ENCODE assay signal across 17 mouse cellular contexts in the genomic region with DNA sequence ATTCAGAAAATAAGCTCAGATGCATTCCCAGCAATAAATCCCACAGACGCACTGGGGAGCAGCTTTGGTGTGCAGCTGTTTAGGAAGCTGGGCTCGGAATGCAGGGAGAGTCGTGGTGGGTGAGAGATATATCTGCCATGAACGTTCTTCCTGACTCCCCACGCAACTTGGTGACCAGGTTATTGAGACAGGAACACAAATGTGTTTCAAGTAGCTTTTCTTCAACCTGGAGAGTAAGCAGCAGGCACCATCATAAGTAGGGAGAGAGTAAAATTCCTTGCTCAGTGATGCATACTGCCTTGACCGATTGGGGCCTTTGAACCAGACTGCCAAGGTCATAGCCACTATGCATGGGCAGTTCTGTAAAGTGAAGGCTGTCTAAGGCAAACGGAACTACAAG.
DNase-seq lines count a peak whose midpoint lies in the region; ATAC-seq lines count a peak whose summit lies in the region.
"Had no signal": no experiment of that assay in that cellular context is flagged by ENCODE, and none has a peak within 500 bp of the region (broad histone marks: within the 10 kb centered on the region; RNA-seq: fewer than 3 reads in every experiment).

No protein-coding gene starts in this region.

- DNase-seq in midbrain, embryonic 10.5 days (ENCODE audit: low spot score) = no peak
- no peak for DNase-seq in midbrain, embryonic 11.5 days (ENCODE audit: low spot score, missing footprints)
- peak; percentile 42 for DNase-seq in retina, postnatal 1 day
- no peak for DNase-seq in testis, postnatal 14 days (ENCODE audit: low spot score)
- no peak for DNase-seq in cerebellum, postnatal 36 days
- DNase-seq: cerebellum, postnatal 14 days; gastrocnemius, postnatal 25 days; right cerebral cortex, postnatal 25 days; thymus, adult 2 months had no signal

- no peak overlapping the region for H3K4me3 ChIP-seq in midbrain, embryonic 10.5 days
- H3K4me3 ChIP-seq in midbrain, embryonic 11.5 days (ENCODE audit: low read depth, low read length) = no peak overlapping the region
- H3K4me3 ChIP-seq in embryonic facial prominence, embryonic 12.5 days = no peak overlapping the region
- H3K4me3 ChIP-seq in kidney, embryonic 16.5 days (ENCODE audit: low read length) = no peak overlapping the region
- H3K4me3 ChIP-seq: erythroblast, embryonic 14.5 days; heart, embryonic 13.5 days; hindbrain, embryonic 12.5 days; limb, embryonic 15.5 days; lung, embryonic 15.5 days had no signal

- peaks cover 5% of the 10 kb centered on the region; the same call in 1 of the 2 replicates for H3K27me3 ChIP-seq in midbrain, embryonic 10.5 days (ENCODE audit: low read depth, poor library complexity, severe bottlenecking)
- no peaks in the 10 kb centered on the region for H3K27me3 ChIP-seq in midbrain, embryonic 11.5 days (ENCODE audit: control insufficient read depth, insufficient read depth, low read length)
- no peaks in the 10 kb centered on the region for H3K27me3 ChIP-seq in embryonic facial prominence, embryonic 12.5 days
- H3K27me3 ChIP-seq in kidney, embryonic 16.5 days (ENCODE audit: insufficient read depth, low read length) = no peaks in the 10 kb centered on the region
- H3K27me3 ChIP-seq: hindbrain, embryonic 12.5 days; limb, embryonic 15.5 days; lung, embryonic 15.5 days had no signal

- ATAC-seq in midbrain, embryonic 11.5 days (ENCODE audit: low FRiP score) = no peak
- no peak for ATAC-seq in embryonic facial prominence, embryonic 12.5 days (ENCODE audit: insufficient number of reproducible peaks, insufficient read depth, low FRiP score, low TSS enrichment)
- ATAC-seq in kidney, embryonic 16.5 days (ENCODE audit: low FRiP score, low TSS enrichment) = peak; percentile 92
- ATAC-seq: CD4-positive, CD25-positive, alpha-beta regulatory T cell, adult 4 months had no signal

- H3K36me3 ChIP-seq in midbrain, embryonic 10.5 days = no peaks in the 10 kb centered on the region
- no peaks in the 10 kb centered on the region for H3K36me3 ChIP-seq in midbrain, embryonic 11.5 days (ENCODE audit: control insufficient read depth, insufficient read depth, low read length)
- no peaks in the 10 kb centered on the region for H3K36me3 ChIP-seq in embryonic facial prominence, embryonic 12.5 days
- H3K36me3 ChIP-seq in kidney, embryonic 16.5 days (ENCODE audit: insufficient read depth, low read length) = no peaks in the 10 kb centered on the region
- H3K36me3 ChIP-seq: heart, embryonic 13.5 days; hindbrain, embryonic 12.5 days; limb, embryonic 15.5 days; lung, embryonic 15.5 days had no signal

- 65% methylated on average over 7 of the region's 7 CpGs for WGBS in midbrain, embryonic 10.5 days
- 53% methylated on average over 7 of the region's 7 CpGs for WGBS in midbrain, embryonic 11.5 days
- WGBS in embryonic facial prominence, embryonic 12.5 days = 55% methylated on average over 7 of the region's 7 CpGs
- 4% methylated on average over 7 of the region's 7 CpGs for WGBS in kidney, embryonic 16.5 days

- 0 out of 2 replicates have a peak overlapping the region, but pooled peaks have one; percentile 6 for H3K27ac ChIP-seq in midbrain, embryonic 10.5 days (replicated peaks)
- no peak overlapping the region for H3K27ac ChIP-seq in midbrain, embryonic 11.5 days (ENCODE audit: low read depth, low read length)
- peak overlapping the region; percentile 75 for H3K27ac ChIP-seq in embryonic facial prominence, embryonic 12.5 days
- H3K27ac ChIP-seq in kidney, embryonic 16.5 days (ENCODE audit: low read length) = peak overlapping the region; percentile 90
- H3K27ac ChIP-seq: heart, embryonic 13.5 days; hindbrain, embryonic 12.5 days; limb, embryonic 15.5 days; lung, embryonic 15.5 days had no signal

- peaks cover 14% of the 10 kb centered on the region for H3K4me1 ChIP-seq in midbrain, embryonic 10.5 days
- no peaks in the 10 kb centered on the region for H3K4me1 ChIP-seq in midbrain, embryonic 11.5 days (ENCODE audit: control insufficient read depth, insufficient read depth, low read length)
- peaks cover 19% of the 10 kb centered on the region for H3K4me1 ChIP-seq in embryonic facial prominence, embryonic 12.5 days
- H3K4me1 ChIP-seq in kidney, embryonic 16.5 days (ENCODE audit: insufficient read depth, low read length) = peaks cover 29% of the 10 kb centered on the region

- H3K9me3 ChIP-seq in midbrain, embryonic 10.5 days (replicated peaks) = no peaks in the 10 kb centered on the region
- H3K9me3 ChIP-seq in midbrain, embryonic 11.5 days (ENCODE audit: control insufficient read depth, low read length) = no peaks in the 10 kb centered on the region
- H3K9me3 ChIP-seq in embryonic facial prominence, embryonic 12.5 days = no peaks in the 10 kb centered on the region
- H3K9me3 ChIP-seq in kidney, embryonic 16.5 days (ENCODE audit: low read length) = no peaks in the 10 kb centered on the region
- H3K9me3 ChIP-seq: heart, embryonic 13.5 days; hindbrain, embryonic 12.5 days; limb, embryonic 15.5 days; lung, embryonic 15.5 days had no signal

- no peak overlapping the region for H3K9ac ChIP-seq in midbrain, embryonic 11.5 days (ENCODE audit: low read length)
- no peak overlapping the region for H3K9ac ChIP-seq in embryonic facial prominence, embryonic 12.5 days
- H3K9ac ChIP-seq in kidney, embryonic 16.5 days (replicated peaks; ENCODE audit: low read length) = no peak overlapping the region
- H3K9ac ChIP-seq: heart, embryonic 13.5 days; hindbrain, embryonic 12.5 days; limb, embryonic 15.5 days; lung, embryonic 15.5 days had no signal

- H3K4me2 ChIP-seq in midbrain, embryonic 11.5 days = no peak overlapping the region
- no peak overlapping the region for H3K4me2 ChIP-seq in embryonic facial prominence, embryonic 12.5 days (replicated peaks)
- peak overlapping the region; percentile 39 for H3K4me2 ChIP-seq in kidney, embryonic 16.5 days (replicated peaks; ENCODE audit: low read depth, low read length)
- H3K4me2 ChIP-seq: hindbrain, embryonic 12.5 days; limb, embryonic 15.5 days; lung, embryonic 15.5 days had no signal
